Mouse (Mus musculus) hindbrain, embryonic 16.5 days (tissue): ENCODE results near the gene Dchs1. TPM values are rescaled to one million over a fixed set of nuclear protein-coding genes. Genes with fewer than 3 reads are reported as not detected.

Source experiments
- ATAC-seq: fragments of 200-750 bp; cut with Nextera tagmentation; 2 replicates; pipeline ENCODE4 v1.8.0; 2017; ENCODE audit warnings: moderate TSS enrichment, moderate library complexity
- H3K27ac ChIP-seq: fragments of 300-500 bp; sonication (generic); 2 replicates; pipeline ENCODE4 v1.5.1; 2014; ENCODE audit warnings: low read depth, mild to moderate bottlenecking, control low read depth, low read length, moderate library complexity
- H3K27me3 ChIP-seq: fragments of 300-500 bp; sonication (generic); replicated peaks from 2 replicates; pipeline ENCODE4 v1.6.1; 2014; ENCODE audit warnings: low read length; ENCODE audit not compliant: control insufficient read depth, insufficient read depth
- H3K36me3 ChIP-seq: fragments of 300-500 bp; sonication (generic); 2 replicates; pipeline ENCODE4 v1.6.1; 2014; ENCODE audit warnings: mild to moderate bottlenecking, low read length, moderate library complexity, mixed read lengths; ENCODE audit not compliant: control insufficient read depth, insufficient read depth
- H3K4me1 ChIP-seq: fragments of 300-500 bp; sonication (generic); 2 replicates; pipeline ENCODE4 v1.6.1; 2014; ENCODE audit warnings: low read depth, low read length; ENCODE audit not compliant: control insufficient read depth, insufficient read depth
- H3K4me2 ChIP-seq: fragments of 300-500 bp; sonication (generic); 2 replicates; pipeline ENCODE4 v1.6.1; 2014; ENCODE audit warnings: mild to moderate bottlenecking, low read length, control low read depth, moderate library complexity
- H3K4me3 ChIP-seq: fragments of 300-500 bp; sonication (generic); 2 replicates; pipeline ENCODE4 v1.5.1; 2014; ENCODE audit warnings: mild to moderate bottlenecking, low read length, control low read depth, moderate library complexity
- H3K9ac ChIP-seq: fragments of 300-500 bp; sonication (generic); 2 replicates; pipeline ENCODE4 v1.6.1; 2014; ENCODE audit warnings: low read depth, mild to moderate bottlenecking, control low read depth, low read length, moderate library complexity
- H3K9me3 ChIP-seq: fragments of 300-500 bp; sonication (generic); 2 replicates; pipeline ENCODE4 v1.6.1; 2014; ENCODE audit warnings: mild to moderate bottlenecking, low read length, moderate library complexity; ENCODE audit not compliant: control insufficient read depth
- WGBS: fragments of 180-500 bp; shearing (Covaris S2); extraction: QIAGEN DNeasy Blood & Tissue Kit; methylation state at CpG from one replicate; pipeline ENCODE4 v1.1.7; 2014; 5-methylcytosine and 5-hydroxymethylcytosine counted together
- polyA plus RNA-seq: library from polyadenylated mRNA; unstranded; fragments of >200 nt; fragmentation: Nextera tagmentation; extraction: Ambion mirVana; gene quantifications from 2 replicates; pipeline ENCODE4 v1.2.1, GENCODE M21; 2015

Dchs1 gene
- 9.8 and 12.3 TPM in 2 replicates for polyA plus RNA-seq

DNA sequence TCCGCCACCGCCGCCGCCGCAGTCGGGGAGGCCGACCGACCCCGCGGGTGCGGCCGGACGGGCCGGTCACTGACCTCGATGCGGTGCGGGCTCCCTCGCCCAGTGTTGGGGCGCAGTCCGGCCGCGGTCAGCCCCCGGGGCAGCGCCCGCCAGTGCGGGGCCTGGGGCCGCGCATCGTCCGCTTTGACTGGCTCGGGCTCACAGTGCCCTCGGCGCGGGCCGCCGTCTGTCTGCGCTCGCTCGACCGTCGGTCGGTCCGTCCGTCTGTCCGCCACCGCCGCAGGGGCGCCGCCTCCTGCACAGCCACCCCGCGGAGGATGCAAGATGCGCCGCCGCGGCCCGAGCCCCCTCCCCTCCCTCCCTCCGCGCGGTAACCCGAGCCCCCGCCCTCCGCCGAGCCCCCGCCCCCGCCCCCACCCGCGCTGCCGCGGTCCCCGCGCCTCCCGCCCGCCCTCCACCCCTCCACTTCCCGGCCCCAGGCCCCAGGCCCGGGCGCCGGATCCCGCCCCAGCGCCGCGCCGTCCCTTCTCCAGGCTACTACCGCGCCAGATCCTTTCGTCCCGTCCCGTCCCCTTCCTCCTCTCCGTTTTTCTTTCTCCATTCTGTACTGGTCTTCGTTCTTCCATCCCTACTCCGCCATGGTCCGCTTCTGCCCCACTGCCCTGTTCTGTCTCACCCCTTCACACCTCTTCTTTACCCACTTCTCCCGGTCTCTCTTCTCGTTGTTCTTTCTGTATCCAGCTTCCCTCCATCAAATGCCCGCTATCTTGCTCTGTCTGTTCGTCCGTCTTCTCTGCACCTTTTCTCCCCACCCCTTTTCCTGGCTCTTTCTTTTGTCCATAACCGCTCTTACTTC lies at the start of gene Dchs1:
TSS of gene Dchs1 (minus strand) at position 370 of the 856 bp plus-strand sequence.
- WGBS, result under 1% methylated on average over 53 of the region's 97 CpGs
- Histone ChIP-seq H3K27ac (peak within 1 kb of the TSS; percentile 98), H3K4me3 (peak within 1 kb of the TSS; percentile 90), H3K36me3 (peaks cover 2% of the 10 kb centered on the region; the same call in 1 of the 2 replicates), H3K9ac (peak within 1 kb of the TSS; percentile 100), H3K4me1 (peaks cover 34% of the 10 kb centered on the region), H3K27me3 (no peaks in the 10 kb centered on the region), H3K4me2 (peak within 1 kb of the TSS; percentile 66), H3K9me3 (no peaks in the 10 kb centered on the region)
- peak; percentile 66 for ATAC-seq

DNA sequence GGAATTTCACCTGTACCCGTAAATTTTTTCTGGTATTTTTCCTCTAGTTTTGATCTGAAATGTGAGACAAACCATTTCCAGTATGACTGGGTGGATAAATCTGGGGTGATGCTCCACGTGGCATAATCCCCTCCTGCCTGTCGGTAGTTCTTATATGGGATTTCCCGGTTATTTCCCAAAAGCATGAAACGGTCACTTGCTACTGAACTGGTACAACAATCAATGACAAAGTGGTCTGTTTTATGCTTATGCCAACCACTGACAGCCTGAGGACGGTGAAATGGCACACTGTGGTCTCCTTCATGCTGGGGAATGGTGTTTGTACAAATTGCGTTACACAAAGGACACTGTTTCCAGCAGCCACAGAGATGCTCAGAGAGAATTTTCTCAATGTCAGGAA lies 36.8 kb upstream of the Dchs1 start:
- no peak overlapping the region for H3K27ac ChIP-seq
- no peaks in the 10 kb centered on the region for H3K9me3 ChIP-seq
- H3K4me3 ChIP-seq, result no peak overlapping the region
- H3K27me3 ChIP-seq, result no peaks in the 10 kb centered on the region
- H3K9ac ChIP-seq, result no peak overlapping the region
- no peaks in the 10 kb centered on the region for H3K36me3 ChIP-seq
- WGBS, result 81% methylated on average over 7 of the region's 7 CpGs
- no peaks in the 10 kb centered on the region for H3K4me1 ChIP-seq
- H3K4me2 ChIP-seq, result no peak overlapping the region
- ATAC-seq, result no peak

DNA sequence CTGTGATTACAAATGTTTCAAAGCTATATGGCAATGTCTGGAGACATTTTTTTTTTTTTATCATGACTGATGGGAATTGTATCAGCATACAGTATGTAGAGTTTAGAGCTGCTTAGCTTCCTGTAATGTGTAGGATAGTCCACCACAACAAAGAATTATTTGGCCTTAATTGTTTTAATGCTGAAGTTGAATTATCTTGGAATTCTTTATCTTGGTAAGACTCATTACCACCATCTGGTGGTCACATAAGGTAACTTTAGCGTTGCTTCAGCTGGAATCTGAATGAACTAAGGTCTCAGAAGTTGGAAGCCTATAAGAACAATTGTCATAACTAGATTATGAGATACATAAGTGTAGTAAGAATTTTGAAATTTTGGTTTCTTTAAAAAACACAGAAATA lies 31.0 kb upstream of the Dchs1 start:
- H3K36me3 ChIP-seq, result no peaks in the 10 kb centered on the region
- no peak; the same call in 1 of the 2 replicates for ATAC-seq
- H3K9ac ChIP-seq, result no peak overlapping the region
- no peaks in the 10 kb centered on the region for H3K27me3 ChIP-seq
- no peak overlapping the region for H3K4me2 ChIP-seq
- no peak overlapping the region for H3K27ac ChIP-seq
- no peaks in the 10 kb centered on the region for H3K9me3 ChIP-seq
- H3K4me1 ChIP-seq, result no peaks in the 10 kb centered on the region
- H3K4me3 ChIP-seq, result no peak overlapping the region
- WGBS, result 2% methylated on average over 1 of the region's 1 CpGs

DNA sequence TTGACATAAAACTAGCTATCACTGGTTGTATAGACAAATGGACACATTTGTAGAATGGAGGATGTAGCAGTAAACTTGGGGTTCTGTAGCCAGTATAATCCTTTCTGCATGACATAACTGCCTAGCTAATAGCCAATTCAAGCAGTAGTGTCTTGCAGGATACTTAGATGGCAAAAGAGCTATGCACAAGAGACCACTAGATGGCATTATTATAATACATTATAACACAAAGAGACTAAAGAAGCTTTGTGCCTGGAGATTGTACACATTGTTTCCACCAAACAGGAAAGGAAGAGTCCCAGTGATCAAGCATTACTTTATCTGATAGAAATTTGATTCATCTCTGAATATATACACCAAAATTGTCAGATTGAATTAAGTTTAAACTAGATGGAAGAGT lies 29.3 kb upstream of the Dchs1 start:
- H3K36me3 ChIP-seq, result no peaks in the 10 kb centered on the region
- ATAC-seq, result peak; percentile 60
- H3K9me3 ChIP-seq, result no peaks in the 10 kb centered on the region
- H3K4me2 ChIP-seq, result no peak overlapping the region
- H3K4me1 ChIP-seq, result no peaks in the 10 kb centered on the region
- H3K4me3 ChIP-seq, result no peak overlapping the region
- no peaks in the 10 kb centered on the region for H3K27me3 ChIP-seq
- H3K27ac ChIP-seq, result no peak overlapping the region
- H3K9ac ChIP-seq, result no peak overlapping the region

DNA sequence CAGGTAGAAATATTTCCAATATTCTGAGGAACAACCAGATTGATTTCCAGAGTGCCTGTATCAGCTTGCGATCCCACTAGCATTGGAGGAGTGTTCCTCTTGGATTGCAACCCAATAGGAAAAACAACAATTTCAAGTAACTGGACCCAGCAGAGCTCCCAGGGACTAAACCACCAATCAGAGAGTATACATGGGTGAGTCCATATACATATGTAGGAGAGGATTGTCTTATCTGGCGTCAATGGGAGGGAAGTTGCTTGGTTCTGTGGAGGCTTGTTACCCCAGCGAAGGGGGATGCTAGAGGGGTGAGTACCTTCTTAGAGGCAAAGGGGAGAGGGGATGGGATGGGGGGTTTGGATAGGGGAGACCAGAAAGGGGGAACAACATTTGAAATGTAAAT lies 25.9 kb upstream of the Dchs1 start:
- no peak for ATAC-seq
- Histone ChIP-seq H3K4me2 (no peak overlapping the region), H3K4me1 (peaks cover 8% of the 10 kb centered on the region), H3K9ac (no peak overlapping the region), H3K9me3 (no peaks in the 10 kb centered on the region), H3K36me3 (peaks cover 13% of the 10 kb centered on the region), H3K4me3 (no peak overlapping the region), H3K27ac (no peak overlapping the region), H3K27me3 (no peaks in the 10 kb centered on the region)
- 85% methylated on average over 3 of the region's 3 CpGs for WGBS

DNA sequence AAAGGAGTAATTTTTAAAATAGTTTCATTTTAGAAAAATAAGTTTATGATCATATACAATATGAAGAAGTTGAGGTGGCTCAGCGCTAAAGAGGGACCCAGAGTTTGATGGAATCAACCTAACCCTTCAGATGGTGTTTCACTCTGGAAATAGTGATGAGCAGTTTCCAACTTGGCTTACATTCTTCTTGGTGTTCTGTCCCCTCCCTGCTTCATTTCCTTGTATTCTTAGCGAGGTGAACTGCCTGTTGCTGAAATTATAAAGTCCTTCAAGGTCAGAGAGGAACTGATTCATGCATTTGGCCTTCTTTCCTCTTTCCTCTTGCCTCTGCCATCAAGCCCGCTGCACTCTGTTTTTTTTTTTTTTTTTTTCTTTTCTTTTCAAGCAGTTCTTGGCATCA lies 25.1 kb upstream of the Dchs1 start:
- Histone ChIP-seq H3K27ac (no peak overlapping the region), H3K9me3 (no peaks in the 10 kb centered on the region)
- WGBS, result 88% methylated on average over 3 of the region's 3 CpGs

DNA sequence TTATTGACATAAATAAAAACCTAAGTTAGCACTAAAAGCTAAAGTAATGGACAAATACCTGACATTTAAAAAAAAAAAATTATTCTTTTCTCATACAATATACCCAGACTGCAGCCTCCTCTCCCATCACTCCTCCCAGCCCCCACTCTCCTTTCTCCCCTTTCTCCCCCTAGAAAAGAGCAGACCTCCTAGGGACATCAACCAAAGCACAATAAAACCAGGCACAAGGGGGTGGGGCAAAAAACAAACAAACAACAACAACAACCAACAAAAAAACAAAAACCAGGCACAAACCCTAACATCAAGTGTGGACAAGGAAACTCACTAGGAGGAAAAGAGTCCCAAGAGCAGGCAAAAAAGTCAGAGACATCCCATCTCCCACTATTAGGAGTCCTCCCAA lies 24.1 kb upstream of the Dchs1 start:
- Histone ChIP-seq H3K36me3 (peaks cover 21% of the 10 kb centered on the region), H3K9ac (no peak overlapping the region), H3K27ac (no peak overlapping the region), H3K4me2 (peak overlapping the region; percentile 33), H3K27me3 (no peaks in the 10 kb centered on the region), H3K4me1 (peaks cover 8% of the 10 kb centered on the region), H3K9me3 (no peaks in the 10 kb centered on the region), H3K4me3 (no peak overlapping the region)
- peak; percentile 14 for ATAC-seq

More for the DNA sequence above, 25.1 kb upstream of the Dchs1 start:
- no peak overlapping the region for H3K9ac ChIP-seq
- peaks cover 8% of the 10 kb centered on the region for H3K4me1 ChIP-seq
- no peaks in the 10 kb centered on the region for H3K27me3 ChIP-seq
- ATAC-seq, result no peak
- H3K36me3 ChIP-seq, result peaks cover 19% of the 10 kb centered on the region
- H3K4me2 ChIP-seq, result no peak overlapping the region
- no peak overlapping the region for H3K4me3 ChIP-seq

DNA sequence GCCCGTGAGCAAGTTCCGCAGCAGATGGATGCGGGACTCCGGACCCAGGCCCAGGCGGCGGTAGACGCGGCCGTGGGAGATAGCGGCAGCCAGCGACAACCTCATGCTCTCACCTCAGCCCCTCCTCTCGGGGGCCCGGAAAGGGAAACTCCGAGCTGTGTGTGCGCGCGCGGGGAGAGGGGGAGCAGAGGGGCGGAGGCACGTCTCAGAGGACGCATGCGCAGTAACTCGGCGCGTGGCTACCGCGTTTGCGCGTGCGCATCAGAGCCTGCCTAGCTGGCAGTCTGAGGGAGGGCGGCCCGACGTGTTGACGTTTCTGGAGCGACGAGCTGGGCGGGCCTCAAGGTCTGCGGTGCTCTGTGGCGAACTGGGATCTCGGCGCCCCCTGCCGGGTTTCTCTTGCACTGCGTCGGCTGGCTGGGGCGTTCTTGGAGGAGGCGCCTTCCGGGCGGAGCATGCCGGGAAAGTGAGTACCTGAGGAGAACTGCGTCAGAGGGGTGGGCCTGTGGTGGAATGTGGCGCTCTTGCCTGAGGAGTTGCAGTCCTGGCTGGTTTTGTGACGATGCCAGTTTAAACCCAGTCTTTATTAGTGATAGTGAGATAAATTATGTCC lies 23.5 kb upstream of the Dchs1 start, which contains the start of gene Mrpl17:
TSS of gene Mrpl17 (minus strand) at position 223 of the 613 bp plus-strand sequence.
- Histone ChIP-seq H3K36me3 (peaks cover 21% of the 10 kb centered on the region), H3K4me3 (peak within 1 kb of the TSS; percentile 88), H3K4me2 (peak within 1 kb of the TSS; percentile 65), H3K4me1 (peaks cover 8% of the 10 kb centered on the region), H3K9me3 (no peaks in the 10 kb centered on the region), H3K27me3 (no peaks in the 10 kb centered on the region), H3K9ac (peak within 1 kb of the TSS; percentile 98), H3K27ac (peak within 1 kb of the TSS; percentile 93)
- ATAC-seq, result peak; percentile 99
- WGBS, result under 1% methylated on average over 45 of the region's 52 CpGs

DNA sequence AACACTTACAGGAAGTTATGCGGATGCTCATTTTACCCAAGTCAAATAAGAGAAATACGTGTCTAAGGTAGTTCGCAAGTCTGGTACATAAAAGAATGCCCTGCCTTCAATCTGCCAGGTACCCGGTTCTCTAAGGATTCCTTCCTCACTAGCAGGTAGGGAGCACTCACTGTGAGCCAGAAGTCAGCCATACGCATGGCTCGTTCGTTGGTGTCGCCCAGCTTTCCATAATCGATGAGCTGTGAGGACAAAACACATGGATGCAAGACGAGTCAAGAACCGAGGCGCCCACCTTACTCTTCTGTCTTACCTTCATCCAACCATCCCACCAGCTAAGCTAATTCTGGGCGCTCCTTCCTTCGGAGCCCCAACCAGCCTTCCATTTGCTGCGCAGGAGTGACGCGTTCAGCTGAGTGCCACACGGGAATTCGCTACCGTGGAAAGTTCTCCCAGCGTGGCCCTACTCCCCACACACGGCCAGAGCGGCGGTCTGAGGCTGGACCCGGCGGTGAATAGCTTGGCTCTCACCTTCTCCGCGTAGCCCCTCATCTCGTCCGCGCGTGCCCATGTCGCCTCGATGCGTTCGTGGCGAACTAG lies 22.9 kb upstream of the Dchs1 start:
- peak overlapping the region; percentile 93 for H3K27ac ChIP-seq
- peak overlapping the region; percentile 65 for H3K4me2 ChIP-seq
- H3K9me3 ChIP-seq, result no peaks in the 10 kb centered on the region
- H3K4me1 ChIP-seq, result peaks cover 8% of the 10 kb centered on the region
- WGBS, result 4% methylated on average over 37 of the region's 37 CpGs
- peaks cover 21% of the 10 kb centered on the region for H3K36me3 ChIP-seq
- peak overlapping the region; percentile 88 for H3K4me3 ChIP-seq
- H3K27me3 ChIP-seq, result no peaks in the 10 kb centered on the region
- no peak for ATAC-seq
- peak overlapping the region; percentile 98 for H3K9ac ChIP-seq
